Mouse (Mus musculus) liver, adult (tissue): ENCODE measurements around the gene Kdm5a.

Source experiments
- GATA4 ChIP-seq: IDR thresholded peaks from 2 replicates; pipeline ENCODE4 v1.6.1; 2014; ENCODE audit warnings: mild to moderate bottlenecking, low read length; ENCODE audit not compliant: insufficient replicate concordance

Kdm5a gene

GRCm38 (mm10) chr6:120479302-120479701 lies 115.4 kb downstream of the Kdm5a start:
- no peak for TF ChIP-seq GATA4

- TF ChIP-seq GATA4, result no peak
These were observed 116.4 kb downstream of the Kdm5a start for GRCm38 (mm10) chr6:120480361-120480760.

- TF ChIP-seq GATA4, result no peak
These were observed 117.6 kb downstream of the Kdm5a start for GRCm38 (mm10) chr6:120481538-120481937.

GRCm38 (mm10) chr6:120482021-120482420 lies 118.1 kb downstream of the Kdm5a start:
- no peak for TF ChIP-seq GATA4

GRCm38 (mm10) chr6:120482756-120483155 lies 118.8 kb downstream of the Kdm5a start:
- no peak for TF ChIP-seq GATA4

GRCm38 (mm10) chr6:120483211-120483626 lies 119.3 kb downstream of the Kdm5a start:
- no peak for TF ChIP-seq GATA4

GRCm38 (mm10) chr6:120485038-120485437 lies 121.1 kb downstream of the Kdm5a start:
- no peak for TF ChIP-seq GATA4

- TF ChIP-seq GATA4, result no peak
These were observed 122.2 kb downstream of the Kdm5a start for GRCm38 (mm10) chr6:120486051-120486510.

- no peak for TF ChIP-seq GATA4
These were observed 124.7 kb downstream of the Kdm5a start for GRCm38 (mm10) chr6:120488647-120489046.

- TF ChIP-seq GATA4, result no peak
These were observed 125.5 kb downstream of the Kdm5a start for GRCm38 (mm10) chr6:120489461-120489860.

GRCm38 (mm10) chr6:120491064-120491463 lies 127.1 kb downstream of the Kdm5a start:
- no peak for TF ChIP-seq GATA4

- TF ChIP-seq GATA4, result no peak
These were observed 128.1 kb downstream of the Kdm5a start for GRCm38 (mm10) chr6:120491862-120492498.

- no peak for TF ChIP-seq GATA4
These were observed 128.8 kb downstream of the Kdm5a start for GRCm38 (mm10) chr6:120492499-120493373.

- no peak for TF ChIP-seq GATA4
These were observed 129.7 kb downstream of the Kdm5a start, which contains the start of gene Tmem121b for GRCm38 (mm10) chr6:120493374-120494181. TSS of gene Tmem121b (minus strand) at chr6:120493807.
